Mouse (Mus musculus): ENCODE data around the gene Prl2b1. TPM values are rescaled to one million over a fixed set of nuclear protein-coding genes. Genes with fewer than 3 reads are reported as not detected.

The Prl2b1 gene
- polyA plus RNA-seq (2012; ENCODE audit: low replicate concordance) = not detected in 2 replicates

GRCm38 (mm10) chr13:27390746-27391145, at the start of gene Prl2b1:
TSS of gene Prl2b1 (minus strand) at chr13:27390846.

GRCm38 (mm10) chr13:27438588-27438987, 47.9 kb upstream of the Prl2b1 start, which contains the start of gene Prl8a6:
TSS of gene Prl8a6 (minus strand) at chr13:27438688.

GRCm38 (mm10) chr13:27345373-27345772, 45.3 kb downstream of the Prl2b1 start, which contains the start of gene Prl8a2:
TSS of gene Prl8a2 (plus strand) at chr13:27345673.

Other genes starting within 250 kb of the Prl2b1 start
- not detected in 2 replicates for gene Prl3d3, start 234.1 kb downstream of the Prl2b1 start, polyA plus RNA-seq (2012; ENCODE audit: low replicate concordance)
- gene Prl3c1, start 194.2 kb downstream of the Prl2b1 start, polyA plus RNA-seq (2012; ENCODE audit: low replicate concordance) = not detected in 2 replicates
- gene Prl3b1, start 149.0 kb downstream of the Prl2b1 start, polyA plus RNA-seq (2012; ENCODE audit: low replicate concordance) = not detected in 2 replicates
- gene Prl3a1, start 131.4 kb downstream of the Prl2b1 start, polyA plus RNA-seq (2012; ENCODE audit: low replicate concordance) = not detected in 2 replicates
- not detected in 2 replicates for gene Prl6a1, start 78.2 kb downstream of the Prl2b1 start, polyA plus RNA-seq (2012; ENCODE audit: low replicate concordance)
- gene Prl8a2, start 45.2 kb downstream of the Prl2b1 start, polyA plus RNA-seq (2012; ENCODE audit: low replicate concordance) = not detected in 2 replicates
- not detected in 2 replicates for gene Prl8a6, start 47.8 kb upstream of the Prl2b1 start, polyA plus RNA-seq (2012; ENCODE audit: low replicate concordance)
- not detected in 2 replicates for gene Prl8a8, start 122.4 kb upstream of the Prl2b1 start, polyA plus RNA-seq (2012; ENCODE audit: low replicate concordance)
- gene Prl8a9, start 173.8 kb upstream of the Prl2b1 start, polyA plus RNA-seq (2012; ENCODE audit: low replicate concordance) = not detected in 2 replicates
- gene Prl8a1, start 191.3 kb upstream of the Prl2b1 start, polyA plus RNA-seq (2012; ENCODE audit: low replicate concordance) = not detected in 2 replicates
- not detected in 2 replicates for gene Prl7b1, start 219.7 kb upstream of the Prl2b1 start, polyA plus RNA-seq (2012; ENCODE audit: low replicate concordance)

Measured in hematopoietic multipotent progenitor cell, adult 10-12 weeks (in vitro differentiated cells).